Mouse (Mus musculus): ENCODE data around the gene Pigw. TPM values are rescaled to one million over a fixed set of nuclear protein-coding genes. Genes with fewer than 3 reads are reported as not detected.

Pigw gene
- total RNA-seq, 2 experiments from 2014 or later = 7.1 to 7.5 TPM

- DNase-seq (ENCODE audit: low spot score in 2 of 2) = no peak
Observed at GRCm38 (mm10) chr11:84827492-84827891, 52.6 kb downstream of the Pigw start.

Small RNAs within 50 kb of the gene (microRNA-seq; reads per million reads assigned to microRNA genes)
- gene Gm23564 = 0 reads per million in 2 experiments

Other genes starting within 250 kb of the Pigw start
- 10 to 100 TPM in 1 of 2 experiments, 1 to 10 TPM in 1; 9.0 to 13.0 TPM for gene Mrm1, start 60.8 kb downstream of the Pigw start, total RNA-seq (2021)
- gene Dhrs11, start 51.3 kb downstream of the Pigw start, total RNA-seq (2021) = 1 to 10 TPM; 5.3 to 5.8 TPM
- gene Ggnbp2, start 9.5 kb downstream of the Pigw start, total RNA-seq (2021) = 10 to 100 TPM; 80.6 to 88.2 TPM
- 1 to 10 TPM; 7.4 to 7.9 TPM for gene Myo19, start 137 bp downstream of the Pigw start, total RNA-seq (2021)
- gene Znhit3, start 36.1 kb upstream of the Pigw start, total RNA-seq (2021) = 10 to 100 TPM; 29.3 to 30.0 TPM
- 10 to 100 TPM; 65.3 to 71.2 TPM for gene Car4, start 77.5 kb upstream of the Pigw start, total RNA-seq (2021)

All from layer of hippocampus, adult 18-20 months (tissue).